Mouse (Mus musculus): Measurements from ENCODE around the gene St6galnac4. TPM values are rescaled to one million over a fixed set of nuclear protein-coding genes. Genes with fewer than 3 reads are reported as not detected.
A peak's percentile ranks its signal among the peaks of the same experiment; 100 is the strongest.

St6galnac4 gene
- total RNA-seq, 1 experiment from 2014 or later, result 13.6 TPM

DNA sequence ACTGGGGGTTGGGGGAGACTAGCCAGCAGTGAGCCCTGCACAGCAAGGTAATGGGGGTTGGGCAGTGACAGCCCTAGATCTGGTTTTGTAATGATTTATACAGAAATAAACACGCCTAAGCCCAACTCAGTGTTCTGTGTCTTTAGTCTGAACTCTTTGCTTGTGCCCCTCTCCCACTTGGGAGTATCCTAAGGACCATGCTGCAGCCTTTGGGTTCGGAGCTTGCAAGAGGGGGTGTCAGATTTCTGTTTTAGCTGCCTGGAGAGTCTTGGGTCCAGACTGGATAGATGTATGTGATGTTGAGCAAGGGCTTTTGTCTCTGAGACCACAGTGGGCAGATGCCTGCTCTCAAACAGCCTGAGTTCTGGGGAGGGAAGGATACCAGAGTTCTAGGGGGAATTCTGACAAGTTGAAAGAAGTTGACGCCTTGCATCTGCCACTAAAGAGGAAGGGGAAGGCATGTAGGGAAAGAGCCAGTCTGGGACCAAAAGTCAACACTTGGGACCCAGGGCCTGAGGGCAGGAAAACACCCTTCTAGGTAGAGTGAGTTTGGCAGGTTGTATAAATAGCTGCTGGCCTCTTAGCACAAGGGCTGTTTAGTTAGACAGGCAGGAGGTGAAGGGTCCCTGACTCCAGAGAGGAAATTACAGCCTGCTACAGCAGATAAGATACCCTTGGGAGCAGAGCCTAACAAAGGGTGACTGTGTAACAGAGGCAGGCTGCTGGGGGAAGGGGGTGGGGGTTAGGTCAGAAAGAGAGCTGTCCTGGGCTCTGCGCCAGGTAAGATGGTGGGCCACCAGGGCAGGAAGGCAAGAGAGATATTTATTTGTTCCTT is 34.0 kb downstream of the St6galnac4 start:
- no peak for ATAC-seq (ENCODE audit: extremely low read depth, insufficient number of reproducible peaks, low FRiP score, poor library complexity, severe bottlenecking)

DNA sequence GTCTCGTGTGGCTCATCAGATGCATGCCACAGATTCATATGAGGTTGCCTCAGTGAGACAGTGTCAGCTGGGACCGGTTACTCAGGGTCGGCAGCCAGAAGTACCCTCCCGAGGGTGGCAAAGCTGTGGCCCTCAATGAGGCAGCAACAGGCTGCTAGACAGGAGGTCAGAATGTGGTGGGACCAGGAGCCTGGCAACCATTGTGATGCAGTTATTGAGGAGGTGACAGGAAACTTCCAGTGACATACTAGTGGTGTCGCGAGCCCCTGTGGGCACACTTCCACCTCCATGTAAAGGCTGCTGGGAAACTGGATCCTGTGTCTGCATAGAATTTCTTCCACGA is 34.6 kb downstream of the St6galnac4 start, which contains the start of gene Ak1:
TSS of gene Ak1 (plus strand) at position 242 of the 343 bp plus-strand sequence.
- ATAC-seq (ENCODE audit: extremely low read depth, insufficient number of reproducible peaks, low FRiP score, poor library complexity, severe bottlenecking), result no peak

DNA sequence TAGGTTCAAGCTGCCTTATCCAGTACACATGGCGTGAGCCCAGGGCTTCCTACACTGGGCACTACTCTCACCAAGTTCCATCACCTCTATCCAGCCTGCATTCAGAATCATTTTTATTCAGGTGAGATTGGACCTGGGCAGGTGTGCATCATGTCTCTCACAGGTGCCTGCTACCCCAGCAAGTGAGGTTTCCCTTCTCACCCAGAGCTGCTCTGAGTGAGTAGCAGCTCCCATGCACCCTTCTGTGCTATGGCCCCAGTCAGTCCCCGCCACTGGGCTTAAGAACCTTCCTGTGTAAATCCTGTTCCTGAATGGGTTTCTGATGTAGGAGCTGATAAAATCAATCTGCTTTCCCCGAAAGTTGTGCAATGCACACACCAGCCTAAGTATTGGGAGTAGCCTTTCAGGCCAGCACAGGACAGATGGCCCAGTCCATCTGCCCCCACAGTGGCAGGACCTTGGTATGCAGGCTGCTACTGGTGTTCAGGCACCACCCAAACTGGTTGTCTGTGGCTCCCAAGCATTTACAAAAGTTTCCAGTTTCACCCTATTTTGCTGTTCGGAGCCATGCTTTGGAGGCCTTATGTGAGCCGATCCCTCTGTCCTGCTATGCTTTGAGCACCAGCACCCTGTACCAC is 37.3 kb downstream of the St6galnac4 start:
- no peak for ATAC-seq (ENCODE audit: extremely low read depth, insufficient number of reproducible peaks, low FRiP score, poor library complexity, severe bottlenecking)

DNA sequence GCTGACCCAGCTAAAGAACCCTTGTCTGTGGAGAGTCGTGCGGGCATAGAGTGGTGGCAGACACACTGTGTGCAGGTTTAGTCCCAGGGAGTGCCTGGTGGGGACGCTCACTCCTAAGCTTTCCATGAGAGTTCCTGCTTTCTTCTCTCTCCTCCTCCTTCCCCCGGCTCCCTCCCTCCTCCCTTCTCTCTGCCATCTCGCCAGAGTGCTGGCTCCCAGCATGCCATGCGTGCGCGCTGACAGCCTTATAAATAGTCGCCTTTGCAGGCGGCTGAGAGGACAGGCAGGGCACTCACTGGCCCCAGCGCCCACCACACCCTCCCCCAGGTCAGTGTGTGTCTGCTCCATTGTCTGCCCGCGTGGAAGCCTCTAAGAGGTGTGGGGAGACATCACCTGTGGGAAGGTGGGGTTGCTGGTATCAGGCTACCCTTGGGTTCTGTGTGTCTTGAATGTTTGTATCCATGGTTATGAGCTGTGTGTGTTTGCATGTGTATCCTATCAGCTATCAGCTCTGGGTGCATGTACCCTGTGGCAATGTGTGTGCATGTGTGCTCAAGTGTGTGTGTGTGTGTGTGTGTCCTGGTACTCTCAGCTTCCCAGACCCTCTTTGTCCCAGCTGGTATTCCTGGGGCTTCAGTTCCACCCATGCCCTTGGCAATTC is 38.4 kb downstream of the St6galnac4 start:
- no peak for ATAC-seq (ENCODE audit: extremely low read depth, insufficient number of reproducible peaks, low FRiP score, poor library complexity, severe bottlenecking)

DNA sequence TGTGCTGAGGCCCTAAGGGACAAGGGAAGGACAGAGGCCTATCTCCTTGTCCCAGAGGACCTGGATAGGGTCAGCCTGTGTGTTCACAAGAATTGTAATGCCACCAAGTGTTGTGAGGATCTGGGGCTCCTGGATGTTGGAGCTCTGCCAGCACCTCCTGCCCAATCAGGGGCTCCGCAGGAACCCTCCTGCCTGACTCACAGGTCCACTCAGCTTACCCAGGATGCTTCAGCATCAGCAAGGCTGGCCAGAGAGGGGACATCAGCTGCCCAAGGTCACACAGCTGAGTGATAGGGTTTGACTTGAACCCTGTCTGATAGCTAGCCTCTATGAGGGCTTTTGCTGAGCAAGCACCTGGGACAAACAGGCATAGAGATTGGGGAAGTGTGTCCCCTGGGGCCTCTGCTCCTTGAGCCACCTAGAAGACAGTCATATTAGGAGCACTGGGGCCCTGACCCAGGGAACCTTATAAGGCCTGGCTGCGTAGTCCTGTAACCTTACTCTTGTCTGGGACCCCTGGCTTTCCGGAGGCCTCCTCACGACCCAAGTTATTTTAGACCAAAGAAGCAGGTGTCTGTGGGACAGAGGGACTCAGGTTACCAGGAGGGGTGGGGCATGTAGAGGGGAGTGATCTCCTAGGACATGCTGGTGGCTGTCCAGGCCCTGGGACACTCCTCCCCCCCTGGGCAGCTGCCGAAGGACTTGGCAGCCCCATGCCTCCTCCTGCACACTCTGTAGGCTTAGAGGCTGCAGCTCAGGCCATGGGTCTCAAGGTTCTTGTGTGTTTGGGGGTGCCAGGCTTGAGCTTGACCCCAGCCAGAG is 39.2 kb downstream of the St6galnac4 start:
- ATAC-seq (ENCODE audit: extremely low read depth, insufficient number of reproducible peaks, low FRiP score, poor library complexity, severe bottlenecking), result no peak

DNA sequence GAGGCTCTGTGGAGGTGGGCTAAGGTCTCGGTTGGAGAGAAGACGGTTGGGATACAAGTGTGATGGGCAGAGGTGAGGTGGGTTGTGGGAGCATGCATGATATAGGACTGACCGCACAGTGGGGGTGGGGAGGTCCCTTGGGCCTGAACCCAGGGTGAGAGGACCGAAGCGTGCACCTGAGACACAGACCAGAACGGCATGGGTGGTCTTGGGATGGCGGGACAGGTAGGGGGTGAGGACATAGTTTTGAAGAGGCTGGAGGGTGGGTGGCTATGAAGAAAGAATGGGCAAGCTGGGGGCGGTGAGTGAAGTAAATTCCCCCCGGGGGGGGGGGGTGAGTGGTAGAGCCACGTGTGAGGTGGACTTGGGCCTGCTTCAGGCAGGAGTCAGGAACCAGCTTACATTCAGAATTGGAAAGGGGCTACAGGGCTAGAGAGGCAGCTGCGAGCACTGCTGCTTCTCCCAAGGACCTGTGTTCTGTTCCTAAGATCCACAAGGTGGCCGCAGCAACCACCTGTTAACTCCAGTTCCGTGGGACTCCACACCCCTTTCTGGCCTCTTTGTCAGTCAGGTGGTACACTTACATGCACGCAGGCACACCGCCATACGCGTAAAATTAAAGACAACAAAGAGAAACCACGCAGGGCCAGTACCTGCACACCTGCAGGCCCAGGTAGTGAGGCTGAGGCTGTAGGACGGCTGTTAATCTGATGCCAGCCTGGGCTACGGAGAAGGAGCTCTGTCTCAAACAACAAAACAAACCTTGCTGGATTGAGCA is 40.6 kb downstream of the St6galnac4 start:
- no peak for ATAC-seq (ENCODE audit: extremely low read depth, insufficient number of reproducible peaks, low FRiP score, poor library complexity, severe bottlenecking)

DNA sequence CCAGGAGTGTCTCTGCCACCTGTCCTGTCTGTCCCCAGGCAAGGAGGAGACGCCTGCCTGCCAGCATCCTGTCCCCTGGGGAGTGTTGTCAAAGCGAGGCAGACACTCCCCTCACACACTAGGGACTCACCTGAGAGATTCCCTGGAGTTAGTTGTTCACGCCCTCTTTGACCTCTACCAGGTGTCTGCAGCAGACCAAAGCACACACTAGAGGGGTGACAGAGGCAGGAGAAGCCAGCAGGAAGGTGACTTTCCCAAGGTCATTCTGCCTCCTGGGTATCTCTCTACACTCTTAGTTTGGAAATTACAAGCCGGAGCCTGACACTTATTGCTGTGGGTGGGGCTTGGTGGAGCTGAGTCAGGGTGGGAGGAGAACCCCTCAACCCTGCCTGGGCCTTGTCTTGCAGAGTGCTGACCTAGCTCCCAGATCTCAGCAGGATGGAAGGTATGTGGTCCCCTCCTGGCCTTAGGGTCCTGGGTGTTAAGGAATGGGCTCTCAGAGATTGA is 41.2 kb downstream of the St6galnac4 start:
- ATAC-seq (ENCODE audit: extremely low read depth, insufficient number of reproducible peaks, low FRiP score, poor library complexity, severe bottlenecking), result no peak

DNA sequence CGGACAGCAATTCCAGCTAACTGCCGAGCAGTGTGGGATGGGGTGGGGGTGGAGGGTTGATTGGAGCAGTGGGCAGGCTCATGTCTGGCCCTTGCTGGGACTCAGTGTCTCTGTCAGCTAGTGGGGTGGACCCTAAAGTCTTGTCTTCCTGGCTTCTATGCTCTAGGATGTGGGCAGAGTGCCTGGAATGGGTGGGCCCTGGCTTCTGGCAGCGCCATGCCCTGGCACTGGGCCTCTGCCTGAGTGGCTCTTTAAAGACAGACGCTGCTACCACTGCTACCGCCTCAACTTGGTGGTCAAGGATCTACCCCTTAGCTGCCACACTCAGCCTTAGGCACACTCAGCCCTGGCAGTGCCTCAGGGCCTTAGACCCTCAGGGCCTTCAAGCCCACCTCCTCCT is 41.8 kb downstream of the St6galnac4 start:
- ATAC-seq (ENCODE audit: extremely low read depth, insufficient number of reproducible peaks, low FRiP score, poor library complexity, severe bottlenecking), result no peak

DNA sequence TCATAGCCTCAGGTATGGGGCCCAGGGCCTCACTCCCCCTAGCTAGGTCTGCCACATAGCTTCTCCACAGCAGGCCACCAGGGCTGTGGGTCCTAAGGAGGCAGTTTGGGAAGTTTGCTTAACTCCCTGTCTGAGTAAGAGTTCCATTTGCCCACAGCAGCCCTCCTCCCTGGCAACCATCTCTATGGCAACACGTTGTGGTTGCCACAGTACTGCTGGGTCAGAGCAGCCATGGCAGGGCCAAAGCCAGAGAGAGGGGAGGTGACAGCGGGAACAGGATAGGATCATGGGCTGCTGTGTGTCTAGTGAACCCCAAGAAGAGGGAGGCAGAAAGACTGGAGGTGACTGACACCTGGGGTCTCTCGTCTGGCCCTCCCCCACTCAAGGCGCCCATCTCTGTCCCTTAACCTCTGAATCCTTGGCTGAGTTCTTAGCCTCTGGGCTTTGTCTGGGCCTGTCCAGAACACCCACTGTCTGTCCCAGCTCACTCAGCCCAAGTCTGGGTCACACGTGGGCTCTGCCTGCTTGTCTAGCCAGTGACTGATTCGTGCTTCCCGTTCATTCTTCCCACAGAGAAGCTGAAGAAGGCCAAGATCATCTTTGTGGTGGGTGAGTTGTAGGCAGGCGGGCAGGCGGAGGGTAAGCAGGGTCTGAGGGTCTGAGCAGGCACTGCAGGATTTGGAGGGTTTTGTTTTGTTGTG is 42.5 kb downstream of the St6galnac4 start:
- no peak for ATAC-seq (ENCODE audit: extremely low read depth, insufficient number of reproducible peaks, low FRiP score, poor library complexity, severe bottlenecking)

DNA sequence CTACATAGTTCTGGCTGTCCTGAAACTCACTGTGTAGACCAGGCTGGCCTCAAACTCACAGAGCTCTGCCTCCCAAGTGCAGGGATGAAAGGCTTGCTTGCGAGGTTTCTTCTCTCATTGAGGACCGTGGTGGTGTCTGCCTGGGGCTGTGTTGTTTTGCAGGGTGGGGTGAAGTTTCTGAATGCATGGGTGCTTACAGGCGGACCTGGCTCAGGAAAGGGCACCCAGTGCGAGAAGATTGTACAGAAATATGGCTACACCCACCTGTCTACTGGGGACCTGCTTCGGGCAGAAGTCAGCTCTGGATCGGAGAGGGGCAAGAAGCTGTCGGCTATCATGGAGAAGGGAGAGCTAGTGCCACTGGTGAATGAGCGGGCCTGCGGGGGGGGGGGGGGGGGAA is 43.1 kb downstream of the St6galnac4 start:
- ATAC-seq (ENCODE audit: extremely low read depth, insufficient number of reproducible peaks, low FRiP score, poor library complexity, severe bottlenecking), result no peak

DNA sequence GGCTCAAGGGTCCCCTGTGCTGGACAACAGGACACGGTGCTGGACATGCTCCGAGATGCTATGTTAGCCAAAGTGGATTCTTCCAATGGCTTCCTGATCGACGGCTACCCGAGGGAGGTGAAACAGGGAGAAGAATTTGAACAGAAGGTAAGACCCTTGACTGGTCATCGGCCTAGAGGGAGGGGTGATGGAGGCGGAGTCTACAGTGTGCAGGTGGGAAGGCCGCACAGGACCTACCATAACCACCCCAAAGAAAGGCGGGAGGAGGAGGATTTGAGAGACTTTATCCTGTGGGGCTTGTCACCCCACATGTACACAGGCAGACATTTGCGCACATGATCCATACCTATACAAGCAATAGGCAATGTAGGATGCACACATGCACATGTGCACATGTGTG is 44.2 kb downstream of the St6galnac4 start:
- ATAC-seq (ENCODE audit: extremely low read depth, insufficient number of reproducible peaks, low FRiP score, poor library complexity, severe bottlenecking), result no peak

DNA sequence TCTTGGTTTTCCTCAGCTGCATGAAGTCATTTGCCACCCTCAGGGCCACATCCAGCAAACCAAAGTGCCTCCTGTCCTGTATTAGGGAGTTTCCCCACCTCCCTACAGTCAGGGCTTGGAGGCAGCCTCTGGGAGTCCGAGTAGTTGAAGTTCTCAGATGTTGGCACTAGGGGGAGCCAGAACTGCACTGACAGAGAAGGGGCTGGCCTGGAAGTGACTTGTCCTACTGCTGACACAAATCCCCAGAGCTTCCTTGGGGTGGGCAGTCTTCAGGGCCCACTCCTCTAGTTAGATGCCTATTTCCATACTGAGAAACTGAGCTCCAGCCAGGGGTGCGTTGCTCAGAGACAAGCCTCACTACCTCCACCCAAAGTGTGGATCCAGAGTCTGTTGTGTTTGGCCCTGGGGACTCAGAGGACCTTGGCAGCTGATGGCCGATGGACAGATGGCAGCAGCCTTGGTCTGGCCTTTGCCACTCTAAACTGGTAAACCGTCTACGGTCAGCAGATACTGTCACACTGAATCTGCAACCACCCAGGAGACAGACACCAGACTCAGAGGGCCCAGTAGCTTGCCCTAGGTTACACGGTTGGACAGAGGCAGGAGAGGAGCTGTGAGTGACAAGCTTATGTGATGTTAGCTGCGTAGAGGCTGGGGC is 45.0 kb downstream of the St6galnac4 start:
- peak; percentile 67 for ATAC-seq (ENCODE audit: extremely low read depth, insufficient number of reproducible peaks, low FRiP score, poor library complexity, severe bottlenecking)

DNA sequence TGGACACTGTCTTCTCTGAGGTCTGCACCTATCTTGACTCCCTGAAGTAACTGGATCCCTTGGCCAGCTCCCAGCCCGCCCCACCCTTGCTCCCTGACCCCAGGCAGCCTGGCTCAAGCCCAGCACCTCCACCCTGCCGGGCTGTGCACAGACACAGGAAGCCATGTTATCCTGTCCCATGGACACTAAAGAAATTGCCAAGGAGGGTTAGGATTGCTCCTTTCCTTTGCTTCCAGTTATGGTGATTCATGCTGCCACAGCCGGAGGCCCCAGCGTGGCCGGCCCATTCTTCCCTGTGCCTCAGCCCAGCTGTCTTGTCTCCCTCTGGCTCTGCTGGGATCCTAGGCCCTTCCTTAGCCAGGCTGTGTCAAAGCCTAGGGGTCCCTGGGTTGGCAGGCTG is 46.8 kb downstream of the St6galnac4 start:
- ATAC-seq (ENCODE audit: extremely low read depth, insufficient number of reproducible peaks, low FRiP score, poor library complexity, severe bottlenecking), result no peak

DNA sequence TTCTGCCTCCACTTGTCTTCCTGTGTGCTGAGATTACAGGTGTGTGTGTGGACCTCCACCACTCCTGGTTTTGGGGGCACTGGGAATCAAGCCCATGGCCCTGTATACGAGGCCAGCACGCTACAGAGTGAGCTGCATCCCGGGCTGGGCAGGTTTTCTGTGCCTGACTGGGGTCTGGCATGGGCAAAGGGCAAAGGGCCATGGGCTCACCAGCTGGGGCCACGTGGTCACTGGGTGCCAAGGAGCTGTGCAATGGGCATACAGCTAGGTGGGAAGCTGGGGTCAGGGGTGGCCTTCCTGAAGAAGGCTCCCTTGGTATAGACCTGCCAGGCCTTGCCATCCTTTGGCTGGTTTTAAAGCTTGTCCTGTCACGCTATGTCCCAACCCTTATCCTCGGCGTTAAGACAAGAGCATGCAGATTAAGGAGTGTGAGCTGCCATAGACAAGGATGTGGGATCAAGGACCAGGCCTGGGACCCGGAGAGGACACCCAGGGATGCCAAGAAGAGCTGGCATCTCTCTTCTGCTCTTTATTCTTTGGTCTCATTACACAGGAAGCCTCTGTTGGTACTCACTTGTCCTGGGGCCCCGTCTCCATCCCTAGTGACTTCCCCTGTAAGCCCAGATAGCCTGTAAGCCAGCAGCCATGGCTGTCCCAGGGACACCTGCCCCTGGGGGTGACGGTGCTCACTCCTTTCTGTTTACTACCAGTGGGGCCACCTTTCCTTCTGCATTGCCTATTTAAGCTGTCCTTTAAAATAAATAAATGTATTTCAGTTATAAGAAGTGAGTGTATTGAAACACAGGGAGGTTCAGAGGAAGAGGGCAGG is 47.6 kb downstream of the St6galnac4 start:
- no peak for ATAC-seq (ENCODE audit: extremely low read depth, insufficient number of reproducible peaks, low FRiP score, poor library complexity, severe bottlenecking)

DNA sequence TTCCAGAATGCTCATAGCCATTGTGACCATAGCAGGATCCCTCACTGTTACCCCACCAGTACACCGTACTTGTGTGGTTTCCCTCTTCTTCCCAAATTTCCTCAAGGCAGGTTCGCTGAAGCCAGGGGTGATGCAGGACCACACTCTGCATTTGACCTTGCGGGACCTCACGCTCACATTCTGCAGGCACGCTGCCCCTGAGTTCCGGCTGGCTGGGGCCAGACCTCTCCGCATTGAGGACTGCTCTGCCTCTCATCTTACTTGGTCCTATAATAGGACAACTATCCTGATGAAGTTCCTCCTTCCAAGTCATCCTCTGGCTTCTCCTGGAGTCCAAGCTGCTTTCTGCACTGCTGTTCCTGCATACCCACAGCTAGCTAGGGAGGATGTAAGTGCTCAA is 49.7 kb downstream of the St6galnac4 start:
- no peak for ATAC-seq (ENCODE audit: extremely low read depth, insufficient number of reproducible peaks, low FRiP score, poor library complexity, severe bottlenecking)

DNA sequence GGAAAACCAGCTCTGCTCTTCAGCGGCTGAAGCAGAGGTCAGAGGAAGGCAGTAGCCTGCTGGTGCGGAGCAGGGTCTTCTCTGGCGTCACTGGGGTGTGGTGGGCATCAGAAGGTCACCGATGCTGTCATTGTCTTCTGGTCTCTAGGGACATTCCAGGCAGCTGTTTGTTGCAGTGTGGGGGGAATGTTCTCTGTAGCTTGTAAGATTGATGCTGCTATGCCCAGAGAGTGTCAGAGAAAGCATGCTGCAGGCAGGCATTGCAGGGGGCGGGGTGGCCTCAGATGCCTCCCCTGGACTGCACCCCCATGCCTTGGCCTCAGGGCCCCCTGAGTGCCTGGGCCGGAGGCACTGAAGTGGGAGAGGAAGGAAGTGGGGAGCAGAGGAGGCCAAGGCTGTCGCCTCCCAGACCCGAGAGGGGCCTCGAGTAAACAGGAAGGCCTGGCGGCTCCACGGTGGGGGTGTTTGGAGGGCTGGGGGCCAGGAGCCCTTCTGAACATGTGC is 50.9 kb downstream of the St6galnac4 start:
- ATAC-seq (ENCODE audit: extremely low read depth, insufficient number of reproducible peaks, low FRiP score, poor library complexity, severe bottlenecking), result peak; percentile 51

Data from neutrophil, adult 5-6 weeks (primary cell).